Mouse (Mus musculus) stomach, embryonic 14.5 days (tissue): ENCODE measurements around the gene Rps16. TPM values are rescaled to one million over a fixed set of nuclear protein-coding genes. Genes with fewer than 3 reads are reported as not detected.
A peak's percentile ranks its signal among the peaks of the same experiment; 100 is the strongest.
"Not testable (repeated sequence)": the region's sequence is repeated elsewhere in the genome, so short reads cannot be mapped to it uniquely, and the experiment has no call there.

Experiments
- ATAC-seq: fragments of 200-750 bp; cut with Nextera tagmentation; 2 replicates; pipeline ENCODE4 v1.8.0; 2017; ENCODE audit warnings: low read depth, moderate TSS enrichment; ENCODE audit not compliant: insufficient number of reproducible peaks, insufficient read depth, low FRiP score
- H3K27ac ChIP-seq: fragments of 300-500 bp; sonication (generic); 2 replicates; pipeline ENCODE4 v1.5.1; 2014; ENCODE audit warnings: mild to moderate bottlenecking, low read length, moderate library complexity, mixed read lengths
- H3K27me3 ChIP-seq: fragments of 300-500 bp; sonication (generic); 2 replicates; pipeline ENCODE4 v1.6.1; 2014; ENCODE audit warnings: low read length, control low read depth, mixed read lengths; ENCODE audit not compliant: control insufficient read depth, insufficient read depth
- H3K36me3 ChIP-seq: fragments of 300-500 bp; sonication (generic); 2 replicates; pipeline ENCODE4 v1.6.1; 2014; ENCODE audit warnings: mild to moderate bottlenecking, control low read depth, low read length, moderate library complexity, mixed read lengths; ENCODE audit not compliant: control insufficient read depth, insufficient read depth
- H3K4me1 ChIP-seq: fragments of 300-500 bp; sonication (generic); 2 replicates; pipeline ENCODE4 v1.6.1; 2014; ENCODE audit warnings: low read length, control low read depth, mixed read lengths; ENCODE audit not compliant: control insufficient read depth, insufficient read depth
- H3K4me2 ChIP-seq: fragments of 300-500 bp; sonication (generic); replicated peaks from 2 replicates; pipeline ENCODE4 v1.6.1; 2014; ENCODE audit warnings: low read depth, low read length, control low read depth
- H3K4me3 ChIP-seq: fragments of 300-500 bp; sonication (generic); 2 replicates; pipeline ENCODE4 v1.5.1; 2014; ENCODE audit warnings: low read depth, low read length, control low read depth
- H3K9ac ChIP-seq: fragments of 300-500 bp; sonication (generic); replicated peaks from 2 replicates; pipeline ENCODE4 v1.6.1; 2014; ENCODE audit warnings: low read depth, mild to moderate bottlenecking, control low read depth, low read length, moderate library complexity, mixed read lengths
- H3K9me3 ChIP-seq: fragments of 300-500 bp; sonication (generic); 2 replicates; pipeline ENCODE4 v1.6.1; 2016; ENCODE audit warnings: low read depth, low read length, control low read depth; ENCODE audit not compliant: control insufficient read depth
- WGBS: fragments of 180-500 bp; shearing (Covaris S2); extraction: QIAGEN DNeasy Blood & Tissue Kit; methylation state at CpG from one replicate; pipeline ENCODE4 v1.1.7; 2014; 5-methylcytosine and 5-hydroxymethylcytosine counted together
- polyA plus RNA-seq: library from polyadenylated mRNA; unstranded; fragments of >200 nt; fragmentation: Nextera tagmentation; extraction: Ambion mirVana; gene quantifications from 2 replicates; pipeline ENCODE4 v1.2.1, GENCODE M21; 2014

Rps16 gene
- polyA plus RNA-seq, 1 experiment from 2014 or later, result 1,269 TPM

DNA sequence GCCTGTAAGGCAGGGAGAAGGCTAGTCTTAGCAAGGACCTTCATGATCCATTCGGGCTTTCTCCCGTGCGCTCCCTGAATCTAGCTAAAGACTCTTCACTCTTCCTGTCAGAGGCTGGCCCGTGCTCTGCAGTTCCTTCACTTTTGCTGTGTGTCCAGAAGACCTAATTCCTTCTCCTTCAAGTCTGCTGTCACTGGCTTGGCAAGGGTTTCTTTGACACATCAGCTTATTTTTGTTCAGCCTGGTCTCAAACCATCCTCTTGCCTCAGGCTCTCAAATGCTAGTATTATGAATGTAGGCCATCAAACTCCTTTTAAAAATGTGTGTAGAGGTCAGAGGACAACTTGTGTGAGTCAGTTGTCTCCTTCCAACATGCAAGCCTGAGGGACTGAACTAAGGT is 33.2 kb downstream of the Rps16 start:
- Histone ChIP-seq H3K27me3 (no peaks in the 10 kb centered on the region), H3K4me1 (peaks cover 25% of the 10 kb centered on the region), H3K4me2 (no peak overlapping the region), H3K36me3 (peaks cover 19% of the 10 kb centered on the region), H3K27ac (peak overlapping the region; percentile 96; the same call in 1 of the 2 replicates), H3K4me3 (no peak overlapping the region), H3K9ac (no peak overlapping the region), H3K9me3 (no peaks in the 10 kb centered on the region)
- ATAC-seq, result no peak
- WGBS, result 73% methylated on average over 4 of the region's 4 CpGs

- Histone ChIP-seq H3K36me3 (peaks cover 24% of the 10 kb centered on the region), H3K9ac (no peak overlapping the region), H3K4me3 (no peak overlapping the region), H3K4me2 (no peak overlapping the region), H3K27me3 (no peaks in the 10 kb centered on the region), H3K9me3 (no peaks in the 10 kb centered on the region), H3K27ac (no peak overlapping the region; the same call in 1 of the 2 replicates), H3K4me1 (peaks cover 25% of the 10 kb centered on the region)
- no peak for ATAC-seq
- 80% methylated on average over 6 of the region's 6 CpGs for WGBS
These were observed 33.7 kb downstream of the Rps16 start for GRCm38 (mm10) chr7:28384162-28384561.

GRCm38 (mm10) chr7:28385196-28385595 is 34.7 kb downstream of the Rps16 start:
- H3K27me3 ChIP-seq, result no peaks in the 10 kb centered on the region
- WGBS, result 91% methylated on average over 9 of the region's 9 CpGs
- H3K36me3 ChIP-seq, result peaks cover 31% of the 10 kb centered on the region

GRCm38 (mm10) chr7:28386007-28386406 is 35.6 kb downstream of the Rps16 start:
- ATAC-seq, result no peak
- H3K4me2 ChIP-seq, result no peak overlapping the region
- WGBS, result 81% methylated on average over 7 of the region's 7 CpGs
- H3K9ac ChIP-seq, result 0 out of 2 replicates have a peak overlapping the region, but pooled peaks have one; percentile 10
- no peaks in the 10 kb centered on the region for H3K27me3 ChIP-seq
- H3K27ac ChIP-seq, result no peak overlapping the region; the same call in 1 of the 2 replicates
- no peak overlapping the region for H3K4me3 ChIP-seq
- peaks cover 35% of the 10 kb centered on the region for H3K36me3 ChIP-seq
- no peaks in the 10 kb centered on the region for H3K9me3 ChIP-seq
- H3K4me1 ChIP-seq, result peaks cover 13% of the 10 kb centered on the region

More at GRCm38 (mm10) chr7:28385196-28385595, 34.7 kb downstream of the Rps16 start:
- Histone ChIP-seq H3K4me2 (no peak overlapping the region), H3K9ac (no peak overlapping the region), H3K9me3 (no peaks in the 10 kb centered on the region), H3K4me1 (peaks cover 21% of the 10 kb centered on the region), H3K27ac (no peak overlapping the region), H3K4me3 (no peak overlapping the region)
- no peak for ATAC-seq

DNA sequence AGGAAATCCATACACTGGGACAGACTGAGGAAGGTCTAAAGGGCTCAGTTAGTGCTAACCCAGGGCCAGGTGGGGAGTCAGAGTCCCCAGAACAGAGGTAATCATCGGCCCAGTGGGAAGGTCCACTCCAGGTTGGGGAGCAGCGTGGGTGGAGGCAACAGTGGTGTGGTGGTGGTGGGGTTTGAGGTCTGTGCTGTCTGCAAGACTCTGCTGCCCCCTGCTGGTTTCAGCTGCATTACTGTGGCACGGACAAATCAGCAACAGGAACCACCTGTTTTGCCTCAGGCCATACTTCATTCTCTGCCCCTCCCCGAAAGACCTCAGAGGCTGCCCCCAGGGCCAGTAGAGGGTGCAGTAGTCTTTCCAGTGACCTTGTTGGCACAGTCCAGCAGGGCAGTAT is 36.0 kb downstream of the Rps16 start:
- Histone ChIP-seq H3K9ac (0 out of 2 replicates have a peak overlapping the region, but pooled peaks have one; percentile 10), H3K27ac (no peak overlapping the region; the same call in 1 of the 2 replicates), H3K4me2 (no peak overlapping the region), H3K4me3 (no peak overlapping the region), H3K9me3 (no peaks in the 10 kb centered on the region), H3K4me1 (peaks cover 11% of the 10 kb centered on the region), H3K36me3 (peaks cover 35% of the 10 kb centered on the region), H3K27me3 (no peaks in the 10 kb centered on the region)
- peak; percentile 43 for ATAC-seq
- WGBS, result 2% methylated on average over 4 of the region's 4 CpGs

DNA sequence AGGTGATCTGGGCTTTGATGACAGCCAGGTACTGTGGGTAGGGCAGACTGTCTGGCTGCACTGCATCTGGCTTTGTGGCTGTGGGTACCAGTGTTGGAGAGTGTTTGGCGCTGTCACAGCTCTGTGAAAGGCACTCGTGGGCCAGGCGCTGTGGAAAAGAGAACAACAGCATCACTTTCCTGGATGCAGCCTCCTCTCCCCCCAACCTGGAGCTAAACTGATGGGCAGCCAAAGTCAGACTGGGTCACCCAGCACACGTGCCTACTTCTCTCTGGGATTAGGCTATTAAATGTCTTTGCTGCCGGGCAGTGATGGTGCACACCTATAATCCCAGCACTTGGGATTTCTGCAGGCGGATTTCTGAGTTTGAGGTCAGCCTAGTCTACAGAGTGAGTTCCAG is 36.4 kb downstream of the Rps16 start:
- not testable (repeated sequence) for H3K27me3 ChIP-seq, H3K9ac ChIP-seq, H3K9me3 ChIP-seq, H3K27ac ChIP-seq, ATAC-seq, H3K4me2 ChIP-seq, H3K4me3 ChIP-seq
- 76% methylated on average over 6 of the region's 6 CpGs for WGBS
- Histone ChIP-seq H3K4me1 (peaks cover 15% of the 10 kb centered on the region), H3K36me3 (peaks cover 35% of the 10 kb centered on the region)

DNA sequence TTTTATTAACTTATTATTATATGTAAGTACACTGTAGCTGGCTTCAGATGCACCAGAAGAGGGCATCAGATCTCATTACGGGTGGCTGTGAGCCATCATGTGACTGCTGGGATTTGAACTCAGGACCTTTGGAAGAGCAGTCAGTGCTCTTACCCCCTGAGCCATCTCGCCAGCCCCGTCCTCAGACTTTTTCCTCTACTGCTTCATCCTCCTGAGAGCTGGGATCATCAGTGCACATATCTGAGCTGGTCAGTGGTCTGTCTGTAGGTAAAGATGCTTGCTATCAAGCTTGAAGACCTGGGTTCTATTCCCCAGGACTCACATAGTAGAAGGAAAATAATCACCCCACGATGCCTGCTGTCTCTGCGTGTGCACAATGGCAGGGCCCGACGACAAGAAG is 36.9 kb downstream of the Rps16 start:
- not testable (repeated sequence) for H3K4me3 ChIP-seq, H3K9ac ChIP-seq, ATAC-seq, H3K4me2 ChIP-seq, H3K27me3 ChIP-seq, H3K9me3 ChIP-seq, H3K27ac ChIP-seq
- Histone ChIP-seq H3K36me3 (peaks cover 35% of the 10 kb centered on the region), H3K4me1 (peaks cover 13% of the 10 kb centered on the region)
- WGBS, result 84% methylated on average over 7 of the region's 7 CpGs

GRCm38 (mm10) chr7:28390331-28390730 is 39.9 kb downstream of the Rps16 start:
- no peak overlapping the region for H3K9ac ChIP-seq
- ATAC-seq, result no peak
- H3K4me1 ChIP-seq, result peaks cover 12% of the 10 kb centered on the region
- WGBS, result 94% methylated on average over 3 of the region's 3 CpGs
- H3K4me3 ChIP-seq, result no peak overlapping the region
- H3K27ac ChIP-seq, result no peak overlapping the region
- H3K4me2 ChIP-seq, result no peak overlapping the region
- peaks cover 38% of the 10 kb centered on the region for H3K36me3 ChIP-seq
- no peaks in the 10 kb centered on the region for H3K27me3 ChIP-seq
- no peaks in the 10 kb centered on the region for H3K9me3 ChIP-seq
